Mouse (Mus musculus) limb, embryonic 13.5 days (tissue): ENCODE results near the gene Ugt1a8. TPM values are rescaled to one million over a fixed set of nuclear protein-coding genes. Genes with fewer than 3 reads are reported as not detected.
"Not testable (repeated sequence)": the region's sequence is repeated elsewhere in the genome, so short reads cannot be mapped to it uniquely, and the experiment has no call there.

Source experiments
- ATAC-seq: fragments of 200-750 bp; cut with Nextera tagmentation; 2 replicates; pipeline ENCODE4 v1.8.0; 2017; ENCODE audit warnings: low read depth, moderate number of reproducible peaks, moderate TSS enrichment; ENCODE audit not compliant: low FRiP score
- H3K27ac ChIP-seq: fragments of 300-500 bp; sonication (generic); 2 replicates; pipeline ENCODE4 v1.5.1; 2015; ENCODE audit warnings: inconsistent platforms, mild to moderate bottlenecking, moderate library complexity
- H3K27me3 ChIP-seq: fragments of 300-500 bp; sonication (generic); 2 replicates; pipeline ENCODE4 v1.6.1; 2015; ENCODE audit warnings: mild to moderate bottlenecking, inconsistent platforms
- H3K36me3 ChIP-seq: fragments of 300-500 bp; sonication (generic); 2 replicates; pipeline ENCODE4 v1.6.1; 2015; ENCODE audit warnings: inconsistent platforms, mild to moderate bottlenecking, moderate library complexity
- H3K4me1 ChIP-seq: fragments of 300-500 bp; sonication (generic); 2 replicates; pipeline ENCODE4 v1.6.1; 2015; ENCODE audit warnings: inconsistent platforms
- H3K4me2 ChIP-seq: fragments of 300-500 bp; sonication (generic); replicated peaks from 2 replicates; pipeline ENCODE4 v1.6.1; 2015; ENCODE audit warnings: inconsistent platforms, mild to moderate bottlenecking, moderate library complexity
- H3K4me3 ChIP-seq: fragments of 300-500 bp; sonication (generic); 2 replicates; pipeline ENCODE4 v1.5.1; 2015; ENCODE audit warnings: moderate library complexity, mild to moderate bottlenecking, inconsistent platforms
- H3K9ac ChIP-seq: fragments of 300-500 bp; sonication (generic); 2 replicates; pipeline ENCODE4 v1.6.1; 2015; ENCODE audit warnings: mild to moderate bottlenecking, inconsistent platforms
- H3K9me3 ChIP-seq: fragments of 300-500 bp; sonication (generic); 2 replicates; pipeline ENCODE4 v1.6.1; 2016; ENCODE audit warnings: inconsistent platforms
- WGBS: fragments of 180-500 bp; shearing (Covaris S2); methylation state at CpG from one replicate; pipeline ENCODE4 v1.1.7; 2015; 5-methylcytosine and 5-hydroxymethylcytosine counted together
- polyA plus RNA-seq: library from polyadenylated mRNA; unstranded; fragments of >200 nt; fragmentation: Nextera tagmentation; extraction: Ambion mirVana; gene quantifications from 2 replicates; pipeline ENCODE4 v1.2.1, GENCODE M21; 2015

Ugt1a8 gene
- polyA plus RNA-seq, 1 experiment from 2014 or later: not detected

- H3K27me3 ChIP-seq, H3K27ac ChIP-seq, ATAC-seq, H3K36me3 ChIP-seq, H3K9ac ChIP-seq, H3K9me3 ChIP-seq, H3K4me2 ChIP-seq, H3K4me3 ChIP-seq, H3K4me1 ChIP-seq: not testable (repeated sequence)
- WGBS: 58% methylated on average over 2 of the region's 2 CpGs
Measured at GRCm38 (mm10) chr1:88145278-88145677, 57.7 kb downstream of the Ugt1a8 start.

- H3K9me3 ChIP-seq, ATAC-seq, H3K9ac ChIP-seq, H3K36me3 ChIP-seq, H3K27ac ChIP-seq, H3K27me3 ChIP-seq, H3K4me3 ChIP-seq, H3K4me2 ChIP-seq, H3K4me1 ChIP-seq: not testable (repeated sequence)
- 78% methylated on average over 2 of the region's 2 CpGs for WGBS
Measured at GRCm38 (mm10) chr1:88150133-88150532, 62.5 kb downstream of the Ugt1a8 start.

- no peaks in the 10 kb centered on the region for H3K9me3 ChIP-seq
- no peaks in the 10 kb centered on the region for H3K36me3 ChIP-seq
- H3K27me3 ChIP-seq: no peaks in the 10 kb centered on the region
- H3K4me1 ChIP-seq: no peaks in the 10 kb centered on the region
- WGBS: 84% methylated on average over 2 of the region's 2 CpGs
- no peak overlapping the region for H3K4me2 ChIP-seq
- no peak overlapping the region for H3K27ac ChIP-seq
- no peak for ATAC-seq
- no peak overlapping the region for H3K4me3 ChIP-seq
- no peak overlapping the region for H3K9ac ChIP-seq
Measured at GRCm38 (mm10) chr1:88158430-88158829, 70.8 kb downstream of the Ugt1a8 start.

- no peaks in the 10 kb centered on the region for H3K4me1 ChIP-seq
- ATAC-seq: no peak
- 78% methylated on average over 5 of the region's 5 CpGs for WGBS
- H3K27ac ChIP-seq: no peak within 1 kb of the TSS
- no peaks in the 10 kb centered on the region for H3K36me3 ChIP-seq
- no peak within 1 kb of the TSS for H3K4me2 ChIP-seq
- no peak within 1 kb of the TSS for H3K4me3 ChIP-seq
- no peaks in the 10 kb centered on the region for H3K27me3 ChIP-seq
- no peaks in the 10 kb centered on the region for H3K9me3 ChIP-seq
- no peak within 1 kb of the TSS for H3K9ac ChIP-seq
Measured at GRCm38 (mm10) chr1:88165711-88166110, 78.1 kb downstream of the Ugt1a8 start, which contains the start of gene Ugt1a5. TSS of gene Ugt1a5 (plus strand) at chr1:88166012.

- not testable (repeated sequence) for H3K9ac ChIP-seq, H3K4me2 ChIP-seq, H3K27ac ChIP-seq, H3K36me3 ChIP-seq, H3K27me3 ChIP-seq, H3K4me3 ChIP-seq, H3K4me1 ChIP-seq, ATAC-seq
- 82% methylated on average over 7 of the region's 7 CpGs for WGBS
- peaks cover 16% of the 10 kb centered on the region for H3K9me3 ChIP-seq
Measured at GRCm38 (mm10) chr1:88172190-88172589, 84.6 kb downstream of the Ugt1a8 start.

GRCm38 (mm10) chr1:88179657-88180056 is 92.0 kb downstream of the Ugt1a8 start:
- Histone ChIP-seq H3K27ac (no peak overlapping the region), H3K9ac (no peak overlapping the region), H3K36me3 (no peaks in the 10 kb centered on the region), H3K9me3 (peaks cover 29% of the 10 kb centered on the region), H3K4me3 (no peak overlapping the region), H3K4me2 (no peak overlapping the region), H3K27me3 (no peaks in the 10 kb centered on the region; the same call in 1 of the 2 replicates), H3K4me1 (no peaks in the 10 kb centered on the region)
- 81% methylated on average over 1 of the region's 1 CpGs for WGBS
- no peak for ATAC-seq

GRCm38 (mm10) chr1:88186325-88186935 is 98.8 kb downstream of the Ugt1a8 start:
- Histone ChIP-seq H3K4me1 (no peaks in the 10 kb centered on the region), H3K4me3 (no peak overlapping the region), H3K27ac (no peak overlapping the region), H3K27me3 (no peaks in the 10 kb centered on the region; the same call in 1 of the 2 replicates), H3K9me3 (no peaks in the 10 kb centered on the region; the same call in 1 of the 2 replicates), H3K9ac (no peak overlapping the region), H3K4me2 (no peak overlapping the region), H3K36me3 (no peaks in the 10 kb centered on the region)
- WGBS: 83% methylated on average over 5 of the region's 5 CpGs
- ATAC-seq: no peak

- no peaks in the 10 kb centered on the region for H3K36me3 ChIP-seq
- no peak overlapping the region for H3K4me3 ChIP-seq
- H3K9me3 ChIP-seq: no peaks in the 10 kb centered on the region; the same call in 1 of the 2 replicates
- no peak overlapping the region for H3K4me2 ChIP-seq
- H3K27me3 ChIP-seq: no peaks in the 10 kb centered on the region
- ATAC-seq: no peak
- no peak overlapping the region for H3K27ac ChIP-seq
- 75% methylated on average over 3 of the region's 3 CpGs for WGBS
- no peaks in the 10 kb centered on the region for H3K4me1 ChIP-seq
- H3K9ac ChIP-seq: no peak overlapping the region
Measured at GRCm38 (mm10) chr1:88192136-88192535, 104.5 kb downstream of the Ugt1a8 start.

GRCm38 (mm10) chr1:88195687-88196086 is 108.1 kb downstream of the Ugt1a8 start:
- no peak for ATAC-seq
- 85% methylated on average over 1 of the region's 1 CpGs for WGBS
- no peaks in the 10 kb centered on the region for H3K9me3 ChIP-seq
- no peak overlapping the region for H3K27ac ChIP-seq
- no peaks in the 10 kb centered on the region for H3K4me1 ChIP-seq
- H3K27me3 ChIP-seq: no peaks in the 10 kb centered on the region
- no peak overlapping the region for H3K9ac ChIP-seq
- H3K36me3 ChIP-seq: no peaks in the 10 kb centered on the region
- no peak overlapping the region for H3K4me3 ChIP-seq
- H3K4me2 ChIP-seq: no peak overlapping the region

- Histone ChIP-seq H3K27ac (no peak overlapping the region), H3K4me1 (no peaks in the 10 kb centered on the region), H3K27me3 (no peaks in the 10 kb centered on the region), H3K4me2 (no peak overlapping the region), H3K9ac (no peak overlapping the region), H3K9me3 (no peaks in the 10 kb centered on the region), H3K36me3 (no peaks in the 10 kb centered on the region), H3K4me3 (no peak overlapping the region)
- 66% methylated on average over 3 of the region's 3 CpGs for WGBS
- ATAC-seq: no peak
Measured at GRCm38 (mm10) chr1:88197443-88197842, 109.8 kb downstream of the Ugt1a8 start.

- Histone ChIP-seq H3K27ac (no peak overlapping the region), H3K4me1 (no peaks in the 10 kb centered on the region), H3K9me3 (peaks cover 7% of the 10 kb centered on the region; the same call in 1 of the 2 replicates), H3K27me3 (no peaks in the 10 kb centered on the region), H3K4me3 (no peak overlapping the region), H3K36me3 (peaks cover 5% of the 10 kb centered on the region; the same call in 1 of the 2 replicates), H3K4me2 (no peak overlapping the region), H3K9ac (no peak overlapping the region)
- WGBS: 66% methylated on average over 2 of the region's 2 CpGs
- ATAC-seq: no peak
Measured at GRCm38 (mm10) chr1:88199996-88200395, 112.4 kb downstream of the Ugt1a8 start.

GRCm38 (mm10) chr1:88200456-88200855 is 112.8 kb downstream of the Ugt1a8 start, which contains the start of gene Ugt1a2:
TSS of gene Ugt1a2 (plus strand) at chr1:88200601.
- Histone ChIP-seq H3K4me3 (no peak within 1 kb of the TSS), H3K4me2 (no peak within 1 kb of the TSS), H3K27me3 (no peaks in the 10 kb centered on the region), H3K36me3 (peaks cover 5% of the 10 kb centered on the region; the same call in 1 of the 2 replicates), H3K27ac (no peak within 1 kb of the TSS), H3K9me3 (peaks cover 9% of the 10 kb centered on the region; the same call in 1 of the 2 replicates), H3K4me1 (no peaks in the 10 kb centered on the region), H3K9ac (no peak within 1 kb of the TSS)
- 80% methylated on average over 7 of the region's 7 CpGs for WGBS
- ATAC-seq: no peak
